Mouse (Mus musculus) liver, adult 2 months (tissue): Measurements from ENCODE around the gene Zfp57. TPM values are rescaled to one million over a fixed set of nuclear protein-coding genes. Genes with fewer than 3 reads are reported as not detected.
A peak's percentile ranks its signal among the peaks of the same experiment; 100 is the strongest.

Experiments
- DNase-seq: peaks from one replicate; pipeline ENCODE4 v3.0.0-alpha.2; 2011; ENCODE audit warnings: low read depth, low spot score; ENCODE audit errors: extremely low read depth
- H3K27ac ChIP-seq: fragments of 200-500 bp; replicated peaks from 2 replicates; pipeline ENCODE4 v1.5.1; 2012; ENCODE audit warnings: low read depth, mild to moderate bottlenecking, control low read depth, inconsistent platforms, low read length; ENCODE audit not compliant: insufficient read depth
- H3K27me3 ChIP-seq: fragments of 200-500 bp; 2 replicates; pipeline ENCODE4 v1.6.1; 2012; ENCODE audit warnings: mild to moderate bottlenecking, moderate library complexity, low read length, inconsistent platforms; ENCODE audit not compliant: control insufficient read depth, insufficient read depth
- H3K36me3 ChIP-seq: fragments of 200-500 bp; 2 replicates; pipeline ENCODE4 v1.6.1; 2012; ENCODE audit warnings: low read length, inconsistent platforms; ENCODE audit not compliant: control insufficient read depth, insufficient read depth
- H3K4me1 ChIP-seq: fragments of 200-500 bp; 2 replicates; pipeline ENCODE4 v1.6.1; 2011; ENCODE audit warnings: low read length; ENCODE audit not compliant: control insufficient read depth, insufficient read depth
- H3K4me3 ChIP-seq: fragments of 200-500 bp; 2 replicates; pipeline ENCODE4 v1.5.1; 2011; ENCODE audit warnings: low read depth, mild to moderate bottlenecking, control low read depth, low read length, moderate library complexity; ENCODE audit not compliant: insufficient read depth
- H3K79me2 ChIP-seq: fragments of 200-500 bp; 2 replicates; pipeline ENCODE4 v1.6.1; 2012; ENCODE audit warnings: inconsistent platforms, mild to moderate bottlenecking, low read length, moderate library complexity; ENCODE audit not compliant: control insufficient read depth, insufficient read depth
- H3K9ac ChIP-seq: fragments of 200-500 bp; 2 replicates; pipeline ENCODE4 v1.6.1; 2012; ENCODE audit warnings: low read depth, mild to moderate bottlenecking, control low read depth, inconsistent platforms, low read length
- CTCF ChIP-seq: fragments of 200-500 bp; IDR thresholded peaks from 2 replicates; pipeline ENCODE4 v1.5.1; 2011; ENCODE audit warnings: low read depth, low read length, control low read depth
- POLR2A ChIP-seq: fragments of 200-500 bp; IDR thresholded peaks from 2 replicates; pipeline ENCODE4 v1.6.1; 2011; ENCODE audit warnings: low read length, control low read depth; ENCODE audit not compliant: insufficient read depth; ENCODE audit errors: extremely low read depth
- WGBS: fragments of 180-500 bp; shearing (Covaris S2); methylation state at CpG from one replicate; pipeline ENCODE4 v1.1.7; 2018; 5-methylcytosine and 5-hydroxymethylcytosine counted together
- polyA plus RNA-seq: library from polyadenylated mRNA; depleted of rRNA; stranded (reverse); fragments of >200 nt; gene quantifications from 2 replicates; pipeline ENCODE4 v1.2.3, GENCODE M21; 2012; rRNA removed
- total RNA-seq: library from RNA; depleted of rRNA; stranded (reverse); fragments of >200 nt; gene quantifications from 2 replicates; pipeline ENCODE4 v1.2.3, GENCODE M21; 2014; rRNA removed

Zfp57 gene
- total and polyA plus RNA-seq, 2 experiments, result 0.59 to 0.65 TPM

DNA sequence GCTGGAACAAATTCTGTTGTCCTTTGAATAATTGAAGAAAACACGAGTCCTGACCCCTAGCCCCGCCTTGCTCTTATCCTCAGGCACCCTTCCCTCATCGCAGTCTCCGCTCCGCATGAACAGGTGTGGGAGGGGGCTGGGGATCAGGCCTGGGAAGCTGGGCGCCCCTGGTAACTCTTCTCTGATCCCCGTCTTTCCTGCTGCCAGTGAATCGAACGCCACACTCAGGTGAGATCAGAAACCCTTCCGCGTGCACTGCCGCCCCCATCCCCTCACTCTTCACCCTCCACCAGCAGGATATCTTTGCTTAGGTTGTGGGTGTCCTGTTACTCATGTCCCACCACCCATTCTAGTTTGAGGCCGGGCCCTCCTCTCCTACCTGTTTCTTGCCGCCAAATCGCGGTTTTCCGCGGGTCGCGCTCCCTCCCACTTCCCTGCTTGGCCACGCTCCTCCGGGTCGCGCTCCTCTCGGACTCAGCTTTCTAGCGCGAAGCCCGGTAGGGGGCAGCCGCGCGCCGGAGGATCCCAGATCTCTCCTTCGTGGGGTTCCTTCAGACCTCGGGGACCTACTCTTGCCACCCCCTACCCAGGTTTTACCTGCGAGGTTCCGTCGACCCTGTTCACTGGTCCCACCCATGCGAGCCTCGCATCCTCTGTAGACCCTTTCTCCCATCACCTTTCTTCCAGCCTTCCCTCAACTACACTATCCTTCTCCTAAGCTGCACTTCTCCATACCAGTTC is 48.8 kb downstream of the Zfp57 start:
- 10% methylated on average over 39 of the region's 39 CpGs for WGBS
- no peaks in the 10 kb centered on the region for H3K79me2 ChIP-seq
- H3K27me3 ChIP-seq, result peaks cover 33% of the 10 kb centered on the region
- H3K36me3 ChIP-seq, result no peaks in the 10 kb centered on the region
- no peak for DNase-seq
- TF ChIP-seq CTCF (peak; percentile 65), POLR2A (no peak)
- peaks cover 8% of the 10 kb centered on the region for H3K4me1 ChIP-seq
- H3K9ac ChIP-seq, result no peak overlapping the region
- no peak overlapping the region for H3K4me3 ChIP-seq
- H3K27ac ChIP-seq, result no peak overlapping the region

DNA sequence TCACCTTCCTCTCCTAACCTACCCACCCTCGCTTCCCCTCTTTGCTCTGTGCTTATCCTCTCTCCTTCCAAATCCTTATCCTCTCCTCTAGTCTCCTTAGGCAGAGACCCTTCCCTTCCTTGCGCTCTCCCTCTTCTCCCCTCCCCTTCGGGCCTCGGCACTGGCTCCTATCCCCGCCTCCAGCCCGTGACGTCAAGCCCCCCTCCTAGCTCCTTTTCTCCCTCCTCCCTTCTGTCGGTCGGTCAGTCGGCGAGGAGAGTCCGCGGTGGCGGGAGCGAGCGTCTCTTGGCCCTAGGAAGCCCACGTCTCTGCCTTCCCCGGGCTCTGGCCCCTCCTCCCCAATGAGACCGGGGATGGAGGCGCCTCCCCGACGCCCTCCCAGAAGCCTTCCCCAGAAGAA is 49.4 kb downstream of the Zfp57 start:
- H3K4me3 ChIP-seq, result peak overlapping the region; percentile 26
- peaks cover 8% of the 10 kb centered on the region for H3K4me1 ChIP-seq
- DNase-seq, result no peak
- H3K36me3 ChIP-seq, result no peaks in the 10 kb centered on the region
- no peak overlapping the region for H3K27ac ChIP-seq
- no peak for TF ChIP-seq CTCF
- TF ChIP-seq POLR2A, result no peak
- peaks cover 33% of the 10 kb centered on the region for H3K27me3 ChIP-seq
- H3K9ac ChIP-seq, result peak overlapping the region; percentile 33; the same call in 1 of the 2 replicates
- H3K79me2 ChIP-seq, result no peaks in the 10 kb centered on the region
- WGBS, result 5% methylated on average over 22 of the region's 22 CpGs

DNA sequence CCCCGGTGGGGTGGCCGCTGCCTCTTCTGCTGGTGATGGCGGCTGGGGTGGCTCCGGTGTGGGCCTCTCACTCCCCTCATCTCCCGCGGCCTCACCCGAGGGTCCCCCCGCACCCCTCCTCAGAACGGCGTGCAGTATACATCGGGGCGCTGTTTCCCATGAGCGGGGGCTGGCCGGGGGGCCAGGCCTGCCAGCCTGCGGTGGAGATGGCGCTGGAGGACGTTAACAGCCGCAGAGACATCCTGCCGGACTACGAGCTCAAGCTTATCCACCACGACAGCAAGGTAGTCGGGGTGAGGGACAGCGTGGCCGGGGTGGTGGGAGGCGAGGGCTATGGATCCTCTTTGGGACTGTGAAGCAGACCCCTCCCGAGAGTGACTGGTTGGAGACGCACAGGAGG is 49.9 kb downstream of the Zfp57 start:
- Histone ChIP-seq H3K36me3 (no peaks in the 10 kb centered on the region), H3K27ac (no peak overlapping the region), H3K9ac (no peak overlapping the region), H3K27me3 (peaks cover 32% of the 10 kb centered on the region), H3K79me2 (no peaks in the 10 kb centered on the region), H3K4me3 (peak overlapping the region; percentile 26; the same call in 1 of the 2 replicates), H3K4me1 (peaks cover 8% of the 10 kb centered on the region)
- WGBS, result 24% methylated on average over 27 of the region's 27 CpGs
- no peak for TF ChIP-seq CTCF
- TF ChIP-seq POLR2A, result no peak
- DNase-seq, result no peak

DNA sequence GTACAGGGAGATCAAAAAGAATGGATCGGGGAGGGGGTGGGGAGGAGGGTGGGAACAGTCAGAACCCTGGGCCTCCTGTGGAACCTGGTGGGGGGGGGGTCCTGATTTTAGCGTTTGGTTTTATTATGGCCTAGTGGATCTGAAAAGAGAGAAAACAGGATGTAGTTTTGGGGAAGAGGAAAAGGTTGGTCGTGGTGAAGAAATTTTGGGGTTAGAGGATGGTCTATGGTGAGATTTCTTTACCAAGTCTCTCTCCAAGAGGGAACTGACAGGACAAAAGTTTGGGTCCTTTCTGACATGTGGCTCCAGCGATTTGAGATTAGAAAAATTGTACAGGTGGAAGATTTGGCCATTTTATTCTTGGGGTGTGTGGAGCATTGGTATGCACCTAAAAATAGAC is 50.8 kb downstream of the Zfp57 start:
- H3K27me3 ChIP-seq, result peaks cover 25% of the 10 kb centered on the region
- TF ChIP-seq POLR2A, result no peak
- no peak for TF ChIP-seq CTCF
- 53% methylated on average over 4 of the region's 4 CpGs for WGBS

DNA sequence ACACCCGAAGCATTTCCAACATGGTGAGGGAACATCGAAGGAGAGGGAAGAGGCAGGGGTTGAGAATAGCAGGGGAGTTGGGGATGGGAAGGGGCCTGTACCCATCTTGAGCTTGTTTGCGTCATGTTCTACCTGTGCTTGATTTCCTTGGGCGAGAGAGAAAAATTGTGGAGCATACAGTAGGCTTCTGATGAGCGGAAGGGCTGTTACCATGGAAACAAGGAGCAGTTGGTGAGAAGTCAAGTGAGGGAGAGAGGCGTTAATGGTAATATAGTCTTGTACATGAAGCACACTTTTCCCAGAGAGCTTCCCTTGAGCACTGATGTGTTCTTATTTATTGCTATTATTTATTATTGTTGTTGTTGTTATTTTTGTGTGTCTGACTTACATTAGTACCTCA is 56.0 kb downstream of the Zfp57 start:
- no peak for DNase-seq
- WGBS, result 91% methylated on average over 6 of the region's 6 CpGs
- TF ChIP-seq POLR2A, result no peak
- no peak for TF ChIP-seq CTCF
- no peak overlapping the region for H3K9ac ChIP-seq
- no peaks in the 10 kb centered on the region for H3K27me3 ChIP-seq
- H3K79me2 ChIP-seq, result no peaks in the 10 kb centered on the region
- H3K4me3 ChIP-seq, result no peak overlapping the region
- no peaks in the 10 kb centered on the region for H3K4me1 ChIP-seq
- no peak overlapping the region for H3K27ac ChIP-seq
- H3K36me3 ChIP-seq, result no peaks in the 10 kb centered on the region; the same call in 1 of the 2 replicates

More for the DNA sequence above, 50.8 kb downstream of the Zfp57 start:
- Histone ChIP-seq H3K4me1 (peaks cover 5% of the 10 kb centered on the region; the same call in 1 of the 2 replicates), H3K79me2 (no peaks in the 10 kb centered on the region), H3K27ac (no peak overlapping the region), H3K36me3 (no peaks in the 10 kb centered on the region), H3K4me3 (no peak overlapping the region), H3K9ac (no peak overlapping the region)
- no peak for DNase-seq

Other genes starting within 250 kb of the Zfp57 start
- gene H2-M10.5, start 228.3 kb upstream of the Zfp57 start, total RNA-seq, result not detected in 2 replicates
- gene H2-M10.5, start 228.3 kb upstream of the Zfp57 start, polyA plus RNA-seq, result not detected in 2 replicates
- gene H2-M10.6, start 189.0 kb upstream of the Zfp57 start, total RNA-seq, result not detected in 2 replicates
- gene H2-M10.6, start 189.0 kb upstream of the Zfp57 start, polyA plus RNA-seq, result not detected in 2 replicates
- 13.5 and 14.0 TPM in 2 replicates for gene Trim26, start 164.0 kb upstream of the Zfp57 start, total RNA-seq
- gene Trim26, start 164.0 kb upstream of the Zfp57 start, polyA plus RNA-seq, result 25.8 and 27.0 TPM in 2 replicates
- not detected in 2 replicates for gene Trim15, start 134.0 kb upstream of the Zfp57 start, total RNA-seq
- gene Trim15, start 134.0 kb upstream of the Zfp57 start, polyA plus RNA-seq, result not detected in 2 replicates
- 0.07 TPM in 1 of 2 replicates, not detected in the other for gene Trim10, start 131.6 kb upstream of the Zfp57 start, total RNA-seq
- gene Trim10, start 131.6 kb upstream of the Zfp57 start, polyA plus RNA-seq, result not detected in 2 replicates
- not detected in 2 replicates for gene Trim40, start 111.0 kb upstream of the Zfp57 start, total RNA-seq
- 0.05 TPM in 1 of 2 replicates, not detected in the other for gene Trim40, start 111.0 kb upstream of the Zfp57 start, polyA plus RNA-seq
- gene Trim31, start 103.0 kb upstream of the Zfp57 start, total RNA-seq, result not detected in 2 replicates
- not detected in 2 replicates for gene Trim31, start 103.0 kb upstream of the Zfp57 start, polyA plus RNA-seq
- 3.5 and 4.4 TPM in 2 replicates for gene Rnf39, start 58.2 kb upstream of the Zfp57 start, total RNA-seq
- gene Rnf39, start 58.2 kb upstream of the Zfp57 start, polyA plus RNA-seq, result 8.8 and 11.9 TPM in 2 replicates
- gene Ppp1r11, start 49.4 kb upstream of the Zfp57 start, total RNA-seq, result 24.2 and 26.6 TPM in 2 replicates
- 36.8 and 37.7 TPM in 2 replicates for gene Ppp1r11, start 49.4 kb upstream of the Zfp57 start, polyA plus RNA-seq
- 14.2 and 14.8 TPM in 2 replicates for gene Znrd1, start 42.6 kb upstream of the Zfp57 start, total RNA-seq
- gene Znrd1, start 42.6 kb upstream of the Zfp57 start, polyA plus RNA-seq, result 12.3 and 13.7 TPM in 2 replicates
- 9.6 and 11.9 TPM in 2 replicates for gene Znrd1as, start 42.6 kb upstream of the Zfp57 start, total RNA-seq
- gene Znrd1as, start 42.6 kb upstream of the Zfp57 start, polyA plus RNA-seq, result 2.5 and 2.6 TPM in 2 replicates
- not detected in 2 replicates for gene 2410137M14Rik, start 19.9 kb upstream of the Zfp57 start, total RNA-seq
- gene 2410137M14Rik, start 19.9 kb upstream of the Zfp57 start, polyA plus RNA-seq, result not detected in 2 replicates
- not detected in 2 replicates for gene H2-M5, start 11.6 kb upstream of the Zfp57 start, total RNA-seq
- gene H2-M5, start 11.6 kb upstream of the Zfp57 start, polyA plus RNA-seq, result not detected in 2 replicates
- gene Mog, start 22.2 kb downstream of the Zfp57 start, total RNA-seq, result not detected in 2 replicates
- not detected in 2 replicates for gene Mog, start 22.2 kb downstream of the Zfp57 start, polyA plus RNA-seq
- gene Gabbr1, start 44.8 kb downstream of the Zfp57 start, total RNA-seq, result 1.2 and 1.9 TPM in 2 replicates
- 1.4 and 3.2 TPM in 2 replicates for gene Gabbr1, start 44.8 kb downstream of the Zfp57 start, polyA plus RNA-seq
- gene Olfr90, start 87.3 kb downstream of the Zfp57 start, total RNA-seq, result not detected in 2 replicates
- not detected in 2 replicates for gene Olfr90, start 87.3 kb downstream of the Zfp57 start, polyA plus RNA-seq
- not detected in 2 replicates for gene Olfr91, start 97.1 kb downstream of the Zfp57 start, total RNA-seq
- gene Olfr91, start 97.1 kb downstream of the Zfp57 start, polyA plus RNA-seq, result not detected in 2 replicates
- not detected in 2 replicates for gene Olfr92, start 118.9 kb downstream of the Zfp57 start, total RNA-seq
- not detected in 2 replicates for gene Olfr92, start 118.9 kb downstream of the Zfp57 start, polyA plus RNA-seq
- not detected in 2 replicates for gene Olfr93, start 160.3 kb downstream of the Zfp57 start, total RNA-seq
- not detected in 2 replicates for gene Olfr93, start 160.3 kb downstream of the Zfp57 start, polyA plus RNA-seq
- gene Ubd, start 192.7 kb downstream of the Zfp57 start, total RNA-seq, result 0.46 and 0.47 TPM in 2 replicates
- 0.22 TPM in 1 of 2 replicates, not detected in the other for gene Ubd, start 192.7 kb downstream of the Zfp57 start, polyA plus RNA-seq
- gene Olfr94, start 199.8 kb downstream of the Zfp57 start, total RNA-seq, result not detected in 2 replicates
- gene Olfr94, start 199.8 kb downstream of the Zfp57 start, polyA plus RNA-seq, result not detected in 2 replicates
- not detected in 2 replicates for gene Olfr95, start 212.0 kb downstream of the Zfp57 start, total RNA-seq
- gene Olfr95, start 212.0 kb downstream of the Zfp57 start, polyA plus RNA-seq, result not detected in 2 replicates
- not detected in 2 replicates for gene Olfr96, start 219.0 kb downstream of the Zfp57 start, total RNA-seq
- not detected in 2 replicates for gene Olfr96, start 219.0 kb downstream of the Zfp57 start, polyA plus RNA-seq
- not detected in 2 replicates for gene Olfr97, start 236.2 kb downstream of the Zfp57 start, total RNA-seq
- gene Olfr97, start 236.2 kb downstream of the Zfp57 start, polyA plus RNA-seq, result not detected in 2 replicates